Mouse (Mus musculus) gastrocnemius, postnatal 14 days (tissue): ENCODE data around the gene Eml5. TPM values are rescaled to one million over a fixed set of nuclear protein-coding genes. Genes with fewer than 3 reads are reported as not detected.
A peak's percentile ranks its signal among the peaks of the same experiment; 100 is the strongest.

Experiments
- DNase-seq: peaks from one replicate; pipeline ENCODE4 v3.0.0; 2021; ENCODE audit warnings: mixed read lengths
- intact Hi-C: fragments of 180-260 bp; cut with DNase I; formaldehyde crosslinking; loops from one replicate; pipeline ENCODE4 v1.15.1; 2025; ENCODE audit warnings: low total_unique reads
- total RNA-seq, 2 experiments: library from RNA; stranded (reverse); gene quantifications; 2 replicates each; pipeline ENCODE4 v1.2.3; 2021

Eml5 gene
- total RNA-seq, 2 experiments from 2014 or later, result 1.3 to 1.7 TPM

GRCm38 (mm10) chr12:98745626-98746025 lies 155.7 kb downstream of the Eml5 start:
- no peak for DNase-seq
- intact Hi-C loops, result no loop called here

- intact Hi-C loops, result no loop called here
- no peak for DNase-seq
These were observed 160.2 kb downstream of the Eml5 start for GRCm38 (mm10) chr12:98741011-98741501.

- DNase-seq, result no peak
- intact Hi-C loops, result no loop called here
These were observed 163.4 kb downstream of the Eml5 start for GRCm38 (mm10) chr12:98737801-98738350.

GRCm38 (mm10) chr12:98736951-98737800 lies 164.1 kb downstream of the Eml5 start, which contains the start of gene Ptpn21:
Ptpn21 (minus strand) TSS chr12:98737405.
- DNase-seq, result peak; percentile 80

More at GRCm38 (mm10) chr12:98736951-98737800, 164.1 kb downstream of the Eml5 start, which contains the start of gene Ptpn21:
- intact Hi-C loops, result no loop called here

Other genes starting within 250 kb of the Eml5 start
- gene Ptpn21, start 164.1 kb downstream of the Eml5 start, total RNA-seq, result 10 to 100 TPM; 20.4 to 28.1 TPM
- 10 to 100 TPM; 39.7 to 41.8 TPM for gene Zc3h14, start 154.5 kb downstream of the Eml5 start, total RNA-seq
- gene Ttc8, start 19.1 kb upstream of the Eml5 start, total RNA-seq, result 1 to 10 TPM; 8.8 to 9.1 TPM